Mouse (Mus musculus): ENCODE measurements around the gene Rnf144a.

The Rnf144a gene

GRCm38 (mm10) chr12:26410443-26410842 lies 4.6 kb downstream of the Rnf144a start:
- no peak for DNase-seq (ENCODE audit: low read depth, low spot score)

- DNase-seq (ENCODE audit: low read depth, low spot score), result no peak
Measured at GRCm38 (mm10) chr12:26408707-26409106, 6.3 kb downstream of the Rnf144a start.

GRCm38 (mm10) chr12:26404781-26405702 lies 10.0 kb downstream of the Rnf144a start:
- no peak for DNase-seq (ENCODE audit: low read depth, low spot score)

- DNase-seq (ENCODE audit: low read depth, low spot score), result no peak
Measured at GRCm38 (mm10) chr12:26403372-26404125, 11.5 kb downstream of the Rnf144a start.

GRCm38 (mm10) chr12:26401696-26402470 lies 13.2 kb downstream of the Rnf144a start:
- no peak for DNase-seq (ENCODE audit: low read depth, low spot score)

GRCm38 (mm10) chr12:26401254-26401653 lies 13.8 kb downstream of the Rnf144a start:
- no peak for DNase-seq (ENCODE audit: low read depth, low spot score)

- no peak for DNase-seq (ENCODE audit: low read depth, low spot score)
Measured at GRCm38 (mm10) chr12:26400762-26401161, 14.3 kb downstream of the Rnf144a start.

GRCm38 (mm10) chr12:26399391-26399790 lies 15.7 kb downstream of the Rnf144a start:
- DNase-seq (ENCODE audit: low read depth, low spot score), result no peak

- DNase-seq (ENCODE audit: low read depth, low spot score), result no peak
Measured at GRCm38 (mm10) chr12:26398597-26398996, 16.5 kb downstream of the Rnf144a start.

- DNase-seq (ENCODE audit: low read depth, low spot score), result peak; percentile 48
Measured at GRCm38 (mm10) chr12:26394485-26395470, 20.3 kb downstream of the Rnf144a start.

- no peak for DNase-seq (ENCODE audit: low read depth, low spot score)
Measured at GRCm38 (mm10) chr12:26393291-26393690, 21.8 kb downstream of the Rnf144a start.

GRCm38 (mm10) chr12:26391162-26391561 lies 23.9 kb downstream of the Rnf144a start:
- DNase-seq (ENCODE audit: low read depth, low spot score), result no peak

- no peak for DNase-seq (ENCODE audit: low read depth, low spot score)
Measured at GRCm38 (mm10) chr12:26387523-26387922, 27.5 kb downstream of the Rnf144a start.

GRCm38 (mm10) chr12:26386947-26387346 lies 28.1 kb downstream of the Rnf144a start:
- DNase-seq (ENCODE audit: low read depth, low spot score), result no peak

- DNase-seq (ENCODE audit: low read depth, low spot score), result no peak
Measured at GRCm38 (mm10) chr12:26386189-26386588, 28.9 kb downstream of the Rnf144a start.

GRCm38 (mm10) chr12:26385735-26386134 lies 29.3 kb downstream of the Rnf144a start:
- DNase-seq (ENCODE audit: low read depth, low spot score), result no peak

- peak; percentile 13 for DNase-seq (ENCODE audit: low read depth, low spot score)
Measured at GRCm38 (mm10) chr12:26381730-26382129, 33.3 kb downstream of the Rnf144a start.

- no peak for DNase-seq (ENCODE audit: low read depth, low spot score)
Measured at GRCm38 (mm10) chr12:26379797-26380196, 35.3 kb downstream of the Rnf144a start.

GRCm38 (mm10) chr12:26377691-26378090 lies 37.4 kb downstream of the Rnf144a start:
- DNase-seq (ENCODE audit: low read depth, low spot score), result no peak

GRCm38 (mm10) chr12:26376541-26377323 lies 38.3 kb downstream of the Rnf144a start:
- DNase-seq (ENCODE audit: low read depth, low spot score), result no peak

Data from forelimb bud, embryonic 11.5 days (tissue).